Mouse (Mus musculus): ENCODE measurements at regions not wholly inside any gene's neighbourhood (a gene's known extent, or its start where the extent isn't known, plus 50 kb on each side); places are given as distances from the start of the nearest gene placed in this dataset.

GRCm38 (mm10) chr12:16118710-16119109 is 302.0 kb upstream of the Trib2 start:
- Histone ChIP-seq H3K4me1 (ENCODE audit: control insufficient read depth in 1 of 2, insufficient read depth in 2 of 2, low read length in 2 of 2) (peaks cover 8 to 16% of the 10 kb centered on the region in 2 experiments), H3K4me3 (ENCODE audit: control insufficient read depth in 1 of 2, insufficient read depth in 1 of 2, low read depth in 2 of 2, low read length in 2 of 2) (no peak overlapping the region), H3K36me3 (ENCODE audit: control insufficient read depth in 1 of 2, insufficient read depth in 2 of 2, low read length in 2 of 2) (peaks cover 0 to 13% of the 10 kb centered on the region in 2 experiments; a peak in 2 of 4 replicates), H3K27me3 (ENCODE audit: control insufficient read depth in 1 of 2, insufficient read depth in 2 of 2, low read length in 2 of 2) (no peaks in the 10 kb centered on the region), H3K79me2 (ENCODE audit: control insufficient read depth, insufficient read depth, low read length, poor library complexity) (no peaks in the 10 kb centered on the region), H3K9me3 (replicated peaks; ENCODE audit: insufficient read depth, low read length) (no peaks in the 10 kb centered on the region), H3K27ac (ENCODE audit: control insufficient read depth, low read depth, low read length) (no peak overlapping the region), H3K9ac (ENCODE audit: control insufficient read depth, low read depth, low read length, poor library complexity, severe bottlenecking) (no peak overlapping the region)
- no peak for TF ChIP-seq ZNF384 (IDR thresholded peaks at IDR 0.05; ENCODE audit: low read depth, low read length)
- no peak for TF ChIP-seq GABPA (IDR thresholded peaks at IDR 0.05; ENCODE audit: low read depth, low read length)
- TF ChIP-seq BHLHE40 (IDR thresholded peaks at IDR 0.05; ENCODE audit: borderline replicate concordance, low read depth, low read length), result no peak
- TF ChIP-seq MYC (IDR thresholded peaks at IDR 0.05; ENCODE audit: low read depth, low read length), result no peak
- TF ChIP-seq JUND (IDR thresholded peaks at IDR 0.05; ENCODE audit: low read depth, low read length), result no peak
- no peak for TF ChIP-seq TAL1 (IDR thresholded peaks at IDR 0.05; ENCODE audit: low read length)
- no peak for TF ChIP-seq POLR2AphosphoS5 (IDR thresholded peaks at IDR 0.05; ENCODE audit: borderline replicate concordance, low read depth, low read length)
- TF ChIP-seq MAX (IDR thresholded peaks at IDR 0.05; ENCODE audit: low read length), result no peak
- DNase-seq (ENCODE audit: low read depth, low spot score), result no peak

DNA sequence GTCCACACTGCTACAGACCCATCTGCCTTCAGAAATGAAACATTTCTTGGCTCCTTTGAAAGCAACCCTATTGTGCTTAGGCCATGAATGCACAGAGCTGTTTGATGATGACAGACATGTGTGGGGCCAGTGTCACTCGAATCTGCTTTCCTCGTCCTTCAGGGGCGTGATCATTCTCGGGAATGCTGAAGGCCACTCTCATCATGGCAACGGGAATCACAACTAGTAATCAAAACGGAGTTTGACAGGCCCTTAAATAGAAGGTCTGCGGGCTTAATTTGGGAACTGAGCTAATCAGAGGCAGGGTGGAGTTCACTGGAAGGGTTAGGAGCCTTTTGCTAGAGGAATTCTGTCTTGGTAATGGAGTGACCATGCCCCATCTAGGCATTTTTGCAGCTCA is 290.2 kb upstream of the Trib2 start:
- no peaks in the 10 kb centered on the region for H3K27me3 ChIP-seq (ENCODE audit: control insufficient read depth in 1 of 2, insufficient read depth in 2 of 2, low read length in 2 of 2)
- H3K9ac ChIP-seq (ENCODE audit: control insufficient read depth, low read depth, low read length, poor library complexity, severe bottlenecking), result no peak overlapping the region
- no peak overlapping the region for H3K4me3 ChIP-seq (ENCODE audit: control insufficient read depth in 1 of 2, insufficient read depth in 1 of 2, low read depth in 2 of 2, low read length in 2 of 2)
- TF ChIP-seq BHLHE40 (IDR thresholded peaks at IDR 0.05; ENCODE audit: borderline replicate concordance, low read depth, low read length) (no peak), ELF1 (IDR thresholded peaks at IDR 0.05; ENCODE audit: low read depth, low read length) (no peak), RCOR1 (IDR thresholded peaks at IDR 0.05; ENCODE audit: low read depth, low read length) (no peak), MYB (IDR thresholded peaks at IDR 0.05; ENCODE audit: low read depth, low read length) (no peak), POLR2AphosphoS2 (IDR thresholded peaks at IDR 0.05; ENCODE audit: low read length) (no peak), NELFE (IDR thresholded peaks at IDR 0.05; ENCODE audit: low read depth, low read length) (no peak), EP300 (IDR thresholded peaks at IDR 0.05; ENCODE audit: low read depth in 1 of 2, low read length in 2 of 2) (no peak), POLR2A (IDR thresholded peaks at IDR 0.05; ENCODE audit: control insufficient read depth in 1 of 2, insufficient read depth in 1 of 2, low read depth in 1 of 2, low read length in 2 of 2, poor library complexity in 1 of 2) (no peak), ZKSCAN1 (IDR thresholded peaks at IDR 0.05; ENCODE audit: low read depth, low read length) (no peak), UBTF (IDR thresholded peaks at IDR 0.05; ENCODE audit: borderline replicate concordance, insufficient read depth, low read depth, low read length) (no peak), MXI1 (IDR thresholded peaks at IDR 0.05; ENCODE audit: low read depth, low read length) (no peak), GATA1 (IDR thresholded peaks at IDR 0.05; ENCODE audit: low read depth, low read length) (no peak)
- H3K9me3 ChIP-seq (replicated peaks; ENCODE audit: insufficient read depth, low read length), result no peaks in the 10 kb centered on the region
- no peaks in the 10 kb centered on the region for H3K79me2 ChIP-seq (ENCODE audit: control insufficient read depth, insufficient read depth, low read length, poor library complexity)
- H3K4me1 ChIP-seq (ENCODE audit: control insufficient read depth in 1 of 2, insufficient read depth in 2 of 2, low read length in 2 of 2), result no peaks in the 10 kb centered on the region
- no peak for DNase-seq (ENCODE audit: low read depth, low spot score)
- no peak overlapping the region for H3K27ac ChIP-seq (ENCODE audit: control insufficient read depth, low read depth, low read length)
- no peaks in the 10 kb centered on the region for H3K36me3 ChIP-seq (ENCODE audit: control insufficient read depth in 1 of 2, insufficient read depth in 2 of 2, low read length in 2 of 2)

Measured in MEL (cell line).